Mouse (Mus musculus): ENCODE measurements around the gene Lyl1. TPM values are rescaled to one million over a fixed set of nuclear protein-coding genes. Genes with fewer than 3 reads are reported as not detected.
A peak's percentile ranks its signal among the peaks of the same experiment; 100 is the strongest.

Lyl1 gene
- polyA plus RNA-seq, 1 experiment from 2014 or later, result 12.0 TPM

GRCm38 (mm10) chr8:84698288-84698687 is 3.0 kb upstream of the Lyl1 start:
- no peak overlapping the region for H3K4me3 ChIP-seq (ENCODE audit: low read length)
- 84% methylated on average over 5 of the region's 5 CpGs for WGBS
- H3K9me3 ChIP-seq (replicated peaks; ENCODE audit: control insufficient read depth, low read length), result no peaks in the 10 kb centered on the region
- H3K4me1 ChIP-seq (ENCODE audit: control insufficient read depth, insufficient read depth, low read length), result peaks cover 19% of the 10 kb centered on the region
- H3K27me3 ChIP-seq (ENCODE audit: control insufficient read depth, insufficient read depth, low read length), result peaks cover 7% of the 10 kb centered on the region
- peaks cover 31% of the 10 kb centered on the region for H3K36me3 ChIP-seq (ENCODE audit: control insufficient read depth, insufficient read depth)
- no peak for ATAC-seq (replicated peaks; ENCODE audit: extremely low read depth, insufficient read depth, low FRiP score)
- H3K27ac ChIP-seq (ENCODE audit: low read length), result no peak overlapping the region; the same call in 1 of the 2 replicates
- no peak overlapping the region for H3K4me2 ChIP-seq (ENCODE audit: low read depth, low read length)
- no peak overlapping the region for H3K9ac ChIP-seq (ENCODE audit: low read length)

DNA sequence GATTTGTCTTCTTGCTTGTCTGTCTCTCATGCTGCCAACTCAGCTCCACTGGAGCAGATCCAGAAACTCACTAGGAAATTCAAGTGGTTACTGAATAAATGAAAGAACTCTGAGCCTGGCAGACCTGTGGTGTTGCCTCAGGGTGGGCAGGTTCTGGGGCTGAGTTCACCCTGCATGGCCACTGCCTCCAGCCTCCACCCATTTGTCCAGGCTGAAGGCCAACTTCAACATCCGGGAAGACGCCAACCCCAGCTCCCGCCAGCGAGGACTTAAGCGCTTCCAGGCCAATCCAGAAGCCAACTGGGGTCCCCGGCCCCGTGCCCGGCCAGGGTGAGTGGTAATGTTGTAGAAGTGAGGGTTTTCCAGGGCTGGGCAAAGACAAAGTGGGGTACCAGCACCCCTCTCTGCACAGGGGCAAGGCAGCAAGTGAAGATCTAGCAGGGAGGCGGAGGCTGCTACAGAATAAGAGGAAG is 2.3 kb upstream of the Lyl1 start:
- Histone ChIP-seq H3K27me3 (ENCODE audit: control insufficient read depth, insufficient read depth, low read length) (peaks cover 12% of the 10 kb centered on the region), H3K4me2 (ENCODE audit: low read depth, low read length) (peak overlapping the region; percentile 19), H3K36me3 (ENCODE audit: control insufficient read depth, insufficient read depth) (peaks cover 28% of the 10 kb centered on the region), H3K4me1 (ENCODE audit: control insufficient read depth, insufficient read depth, low read length) (peaks cover 20% of the 10 kb centered on the region), H3K9me3 (replicated peaks; ENCODE audit: control insufficient read depth, low read length) (no peaks in the 10 kb centered on the region), H3K4me3 (ENCODE audit: low read length) (no peak overlapping the region), H3K27ac (ENCODE audit: low read length) (peak overlapping the region; percentile 65), H3K9ac (ENCODE audit: low read length) (no peak overlapping the region)
- WGBS, result 67% methylated on average over 9 of the region's 9 CpGs
- ATAC-seq (replicated peaks; ENCODE audit: extremely low read depth, insufficient read depth, low FRiP score), result no peak

DNA sequence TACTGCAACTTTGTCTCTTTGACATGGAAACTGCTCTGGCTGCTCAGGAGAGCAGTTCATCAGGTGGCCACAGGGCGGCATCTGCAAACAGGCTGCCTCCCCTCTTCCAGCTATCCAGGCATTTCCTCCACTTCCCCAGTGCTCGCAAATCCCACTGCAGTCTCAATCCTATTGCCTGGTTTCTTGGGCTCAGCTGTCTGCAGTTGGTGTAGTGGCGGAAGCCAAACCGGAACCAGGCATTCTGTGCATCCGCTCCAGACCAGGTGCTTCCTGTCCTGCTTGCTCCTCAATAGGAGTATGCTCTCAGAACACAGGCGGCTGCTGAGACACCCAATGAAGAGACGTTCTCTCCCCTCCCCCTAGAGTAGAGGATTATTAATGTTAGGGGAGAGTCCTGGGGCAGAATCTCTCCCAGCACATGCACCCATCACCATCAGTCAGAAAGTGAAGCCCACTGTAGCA is 1.4 kb upstream of the Lyl1 start:
- peak; percentile 43 for ATAC-seq (replicated peaks; ENCODE audit: extremely low read depth, insufficient read depth, low FRiP score)
- peaks cover 18% of the 10 kb centered on the region for H3K27me3 ChIP-seq (ENCODE audit: control insufficient read depth, insufficient read depth, low read length)
- WGBS, result 51% methylated on average over 7 of the region's 7 CpGs
- peaks cover 28% of the 10 kb centered on the region for H3K36me3 ChIP-seq (ENCODE audit: control insufficient read depth, insufficient read depth)
- H3K4me1 ChIP-seq (ENCODE audit: control insufficient read depth, insufficient read depth, low read length), result peaks cover 27% of the 10 kb centered on the region
- H3K4me2 ChIP-seq (ENCODE audit: low read depth, low read length), result no peak overlapping the region
- H3K4me3 ChIP-seq (ENCODE audit: low read length), result no peak overlapping the region
- H3K9ac ChIP-seq (ENCODE audit: low read length), result no peak overlapping the region
- peak overlapping the region; percentile 78 for H3K27ac ChIP-seq (ENCODE audit: low read length)
- H3K9me3 ChIP-seq (replicated peaks; ENCODE audit: control insufficient read depth, low read length), result no peaks in the 10 kb centered on the region

GRCm38 (mm10) chr8:84700526-84700925 is 731 bp upstream of the Lyl1 start:
- 68% methylated on average over 5 of the region's 5 CpGs for WGBS
- Histone ChIP-seq H3K27ac (ENCODE audit: low read length) (peak overlapping the region; percentile 78), H3K9ac (ENCODE audit: low read length) (no peak overlapping the region), H3K36me3 (ENCODE audit: control insufficient read depth, insufficient read depth) (peaks cover 26% of the 10 kb centered on the region), H3K27me3 (ENCODE audit: control insufficient read depth, insufficient read depth, low read length) (peaks cover 23% of the 10 kb centered on the region), H3K9me3 (replicated peaks; ENCODE audit: control insufficient read depth, low read length) (no peaks in the 10 kb centered on the region), H3K4me1 (ENCODE audit: control insufficient read depth, insufficient read depth, low read length) (peaks cover 34% of the 10 kb centered on the region), H3K4me2 (ENCODE audit: low read depth, low read length) (no peak overlapping the region), H3K4me3 (ENCODE audit: low read length) (no peak overlapping the region)
- no peak for ATAC-seq (replicated peaks; ENCODE audit: extremely low read depth, insufficient read depth, low FRiP score)

GRCm38 (mm10) chr8:84702561-84702960 is 1.3 kb downstream of the Lyl1 start:
- peaks cover 42% of the 10 kb centered on the region for H3K4me1 ChIP-seq (ENCODE audit: control insufficient read depth, insufficient read depth, low read length)
- H3K27me3 ChIP-seq (ENCODE audit: control insufficient read depth, insufficient read depth, low read length), result peaks cover 31% of the 10 kb centered on the region

DNA sequence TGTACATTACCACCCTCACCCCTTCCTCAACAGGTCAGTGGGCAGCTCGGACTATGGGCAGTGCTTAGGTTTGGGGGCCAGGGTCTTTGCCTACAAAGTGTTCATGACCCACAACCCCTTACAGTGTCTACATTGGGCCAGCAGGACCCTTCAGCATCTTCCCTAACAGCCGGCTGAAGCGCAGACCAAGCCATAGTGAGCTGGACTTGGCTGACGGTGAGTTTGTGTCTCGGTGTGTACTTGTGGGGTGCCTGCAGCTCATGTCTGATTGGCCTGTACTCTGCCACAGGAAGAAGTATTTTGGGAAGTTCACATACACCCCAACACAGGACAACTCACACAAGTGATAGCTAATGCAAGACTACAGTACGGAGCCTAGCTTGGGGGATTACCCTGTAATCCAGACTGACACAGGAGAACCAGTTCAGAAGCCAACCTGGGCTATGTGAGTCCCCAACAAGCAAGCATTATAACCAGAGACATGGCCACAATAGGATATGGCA is 1.8 kb downstream of the Lyl1 start:
- Histone ChIP-seq H3K36me3 (ENCODE audit: control insufficient read depth, insufficient read depth) (peaks cover 11% of the 10 kb centered on the region), H3K4me2 (ENCODE audit: low read depth, low read length) (peak overlapping the region; percentile 58), H3K9me3 (replicated peaks; ENCODE audit: control insufficient read depth, low read length) (no peaks in the 10 kb centered on the region), H3K4me1 (ENCODE audit: control insufficient read depth, insufficient read depth, low read length) (peaks cover 45% of the 10 kb centered on the region), H3K27me3 (ENCODE audit: control insufficient read depth, insufficient read depth, low read length) (peaks cover 35% of the 10 kb centered on the region), H3K9ac (ENCODE audit: low read length) (peak overlapping the region; percentile 1; the same call in 1 of the 2 replicates), H3K4me3 (ENCODE audit: low read length) (peak overlapping the region; percentile 48), H3K27ac (ENCODE audit: low read length) (peak overlapping the region; percentile 49; the same call in 1 of the 2 replicates)
- ATAC-seq (replicated peaks; ENCODE audit: extremely low read depth, insufficient read depth, low FRiP score), result no peak
- 72% methylated on average over 6 of the region's 6 CpGs for WGBS

More at GRCm38 (mm10) chr8:84702561-84702960, 1.3 kb downstream of the Lyl1 start:
- Histone ChIP-seq H3K36me3 (ENCODE audit: control insufficient read depth, insufficient read depth) (peaks cover 13% of the 10 kb centered on the region), H3K4me2 (ENCODE audit: low read depth, low read length) (peak overlapping the region; percentile 58), H3K9ac (ENCODE audit: low read length) (peak overlapping the region; percentile 70; the same call in 1 of the 2 replicates), H3K27ac (ENCODE audit: low read length) (no peak overlapping the region; the same call in 1 of the 2 replicates), H3K9me3 (replicated peaks; ENCODE audit: control insufficient read depth, low read length) (no peaks in the 10 kb centered on the region), H3K4me3 (ENCODE audit: low read length) (peak overlapping the region; percentile 48)
- no peak for ATAC-seq (replicated peaks; ENCODE audit: extremely low read depth, insufficient read depth, low FRiP score)
- 71% methylated on average over 9 of the region's 9 CpGs for WGBS

- Histone ChIP-seq H3K27me3 (ENCODE audit: control insufficient read depth, insufficient read depth, low read length) (peaks cover 41% of the 10 kb centered on the region), H3K9me3 (replicated peaks; ENCODE audit: control insufficient read depth, low read length) (no peaks in the 10 kb centered on the region), H3K9ac (ENCODE audit: low read length) (peak overlapping the region; percentile 50; the same call in 1 of the 2 replicates), H3K4me2 (ENCODE audit: low read depth, low read length) (peak overlapping the region; percentile 58), H3K36me3 (ENCODE audit: control insufficient read depth, insufficient read depth) (peaks cover 5% of the 10 kb centered on the region; the same call in 1 of the 2 replicates), H3K4me3 (ENCODE audit: low read length) (peak overlapping the region; percentile 48), H3K4me1 (ENCODE audit: control insufficient read depth, insufficient read depth, low read length) (peaks cover 44% of the 10 kb centered on the region), H3K27ac (ENCODE audit: low read length) (peak overlapping the region; percentile 66)
- 15% methylated on average over 38 of the region's 38 CpGs for WGBS
- ATAC-seq (replicated peaks; ENCODE audit: extremely low read depth, insufficient read depth, low FRiP score), result no peak
These were observed 2.4 kb downstream of the Lyl1 start for GRCm38 (mm10) chr8:84703466-84704249.

DNA sequence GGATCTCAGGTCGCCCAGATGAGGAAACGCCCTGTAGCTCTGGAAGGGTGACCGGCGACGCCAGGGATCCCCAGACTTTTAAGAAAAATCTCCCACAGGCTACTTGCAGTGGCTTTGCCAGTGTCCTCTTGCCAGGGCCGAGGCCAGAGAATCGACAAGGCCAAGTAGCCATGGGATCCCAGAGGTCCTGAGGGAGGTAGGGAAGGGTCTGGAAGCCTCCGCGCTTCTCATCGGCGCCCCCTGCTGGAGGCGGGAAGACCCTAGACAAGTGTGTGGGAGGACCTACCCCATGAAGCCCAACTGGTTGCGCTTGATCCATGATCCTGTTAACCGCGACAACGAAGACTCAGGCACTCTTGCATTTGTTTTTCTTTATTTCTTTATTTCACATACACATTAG is 3.1 kb downstream of the Lyl1 start:
- Histone ChIP-seq H3K27me3 (ENCODE audit: control insufficient read depth, insufficient read depth, low read length) (peaks cover 43% of the 10 kb centered on the region), H3K9ac (ENCODE audit: low read length) (peak overlapping the region; percentile 50; the same call in 1 of the 2 replicates), H3K4me3 (ENCODE audit: low read length) (peak overlapping the region; percentile 48), H3K4me1 (ENCODE audit: control insufficient read depth, insufficient read depth, low read length) (peaks cover 40% of the 10 kb centered on the region), H3K36me3 (ENCODE audit: control insufficient read depth, insufficient read depth) (0 out of 2 replicates have a peak, but pooled peaks cover 3% of the 10 kb centered on the region), H3K9me3 (replicated peaks; ENCODE audit: control insufficient read depth, low read length) (no peaks in the 10 kb centered on the region), H3K27ac (ENCODE audit: low read length) (peak overlapping the region; percentile 69), H3K4me2 (ENCODE audit: low read depth, low read length) (peak overlapping the region; percentile 58)
- WGBS, result 7% methylated on average over 16 of the region's 16 CpGs
- ATAC-seq (replicated peaks; ENCODE audit: extremely low read depth, insufficient read depth, low FRiP score), result no peak
